Mouse (Mus musculus) heart, adult 2 months (tissue): ENCODE data around the gene Prkcd.

Experiments
- CTCF ChIP-seq: fragments of 200-600 bp; IDR thresholded peaks from 2 replicates; pipeline ENCODE4 v1.8.1; 2022; ENCODE audit warnings: antibody characterized with exemption, mild to moderate bottlenecking, moderate library complexity
- EP300 ChIP-seq: fragments of 200-500 bp; IDR thresholded peaks from 2 replicates; pipeline ENCODE4 v1.6.1; 2011; ENCODE audit warnings: low read depth, low read length, control low read depth; ENCODE audit not compliant: insufficient read depth
- POLR2A ChIP-seq: fragments of 200-500 bp; IDR thresholded peaks from 2 replicates; pipeline ENCODE4 v1.6.1; 2011; ENCODE audit warnings: mild to moderate bottlenecking, low read depth, low read length, control low read depth; ENCODE audit not compliant: insufficient read depth

- no peak for TF ChIP-seq CTCF
- no peak for TF ChIP-seq POLR2A
- no peak for TF ChIP-seq EP300
Observed at GRCm38 (mm10) chr14:30553185-30553584, 72.8 kb downstream of the Prkcd start.
